Mouse (Mus musculus) urinary bladder, postnatal 10 days (tissue): ENCODE data around the gene Ptges3l.
"Not testable (repeated sequence)": the region's sequence is repeated elsewhere in the genome, so short reads cannot be mapped to it uniquely, and the experiment has no call there.

Experiments
- DNase-seq: peaks from one replicate; pipeline ENCODE4 v3.0.0; 2022; ENCODE audit warnings: low spot score

Gene Ptges3l

GRCm38 (mm10) chr11:101424925-101425813 is at the start of gene Ptges3l, which contains the start of gene Rundc1:
Ptges3l (minus strand) TSS chr11:101425333.
Rundc1 (plus strand) TSS chr11:101425085.
- peak; percentile 98 for DNase-seq

GRCm38 (mm10) chr11:101474298-101474697 is 49.2 kb upstream of the Ptges3l start:
- no peak for DNase-seq

- not testable (repeated sequence) for DNase-seq
Measured at GRCm38 (mm10) chr11:101473686-101474085, 48.6 kb upstream of the Ptges3l start.

GRCm38 (mm10) chr11:101472336-101472735 is 47.2 kb upstream of the Ptges3l start:
- no peak for DNase-seq

GRCm38 (mm10) chr11:101471926-101472325 is 46.8 kb upstream of the Ptges3l start:
- no peak for DNase-seq

GRCm38 (mm10) chr11:101470206-101470605 is 45.1 kb upstream of the Ptges3l start:
- DNase-seq, result no peak

- no peak for DNase-seq
Measured at GRCm38 (mm10) chr11:101469155-101469554, 44.0 kb upstream of the Ptges3l start.

GRCm38 (mm10) chr11:101468731-101469130 is 43.6 kb upstream of the Ptges3l start:
- DNase-seq, result no peak

GRCm38 (mm10) chr11:101468263-101468688 is 43.1 kb upstream of the Ptges3l start:
- DNase-seq, result peak; percentile 14

- no peak for DNase-seq
Measured at GRCm38 (mm10) chr11:101467477-101468262, 42.5 kb upstream of the Ptges3l start.

- not testable (repeated sequence) for DNase-seq
Measured at GRCm38 (mm10) chr11:101466552-101466950, 41.4 kb upstream of the Ptges3l start.

GRCm38 (mm10) chr11:101465869-101466551 is 40.9 kb upstream of the Ptges3l start, which contains the start of gene Vat1:
Vat1 (minus strand) TSS chr11:101466230.
- peak; percentile 37 for DNase-seq

- DNase-seq, result peak; percentile 18
Measured at GRCm38 (mm10) chr11:101465101-101465868, 40.2 kb upstream of the Ptges3l start.

GRCm38 (mm10) chr11:101464211-101465100 is 39.3 kb upstream of the Ptges3l start, which contains the start of gene Rnd2:
Rnd2 (plus strand) TSS chr11:101464999.
- DNase-seq, result no peak

GRCm38 (mm10) chr11:101462583-101463440 is 37.7 kb upstream of the Ptges3l start:
- DNase-seq, result no peak

- no peak for DNase-seq
Measured at GRCm38 (mm10) chr11:101462141-101462540, 37.0 kb upstream of the Ptges3l start.

GRCm38 (mm10) chr11:101460321-101460720 is 35.2 kb upstream of the Ptges3l start:
- no peak for DNase-seq

GRCm38 (mm10) chr11:101459716-101460115 is 34.6 kb upstream of the Ptges3l start:
- no peak for DNase-seq

GRCm38 (mm10) chr11:101458217-101458616 is 33.1 kb upstream of the Ptges3l start:
- DNase-seq, result no peak
